Mouse (Mus musculus) limb, embryonic 11.5 days (tissue): Measurements from ENCODE around the gene Gm2042. TPM values are rescaled to one million over a fixed set of nuclear protein-coding genes. Genes with fewer than 3 reads are reported as not detected.
"Not testable (repeated sequence)": the region's sequence is repeated elsewhere in the genome, so short reads cannot be mapped to it uniquely, and the experiment has no call there.

Experiments used
- ATAC-seq: fragments of 200-750 bp; cut with Nextera tagmentation; 2 replicates; pipeline ENCODE4 v1.8.0; 2017; ENCODE audit warnings: low read depth; ENCODE audit not compliant: insufficient number of reproducible peaks, low FRiP score, low TSS enrichment
- DNase-seq: peaks from one replicate; pipeline ENCODE4 v3.0.0-alpha.2; 2015; ENCODE audit warnings: low spot score
- H3K27ac ChIP-seq: fragments of 300-500 bp; sonication (generic); replicated peaks from 2 replicates; pipeline ENCODE4 v1.5.1; 2014; ENCODE audit warnings: low read depth, mild to moderate bottlenecking, low read length
- H3K27me3 ChIP-seq: fragments of 300-500 bp; sonication (generic); 2 replicates; pipeline ENCODE4 v1.6.1; 2014; ENCODE audit warnings: mild to moderate bottlenecking, low read length, mixed read lengths; ENCODE audit not compliant: control insufficient read depth, insufficient read depth
- H3K36me3 ChIP-seq: fragments of 300-500 bp; sonication (generic); 2 replicates; pipeline ENCODE4 v1.6.1; 2014; ENCODE audit warnings: mild to moderate bottlenecking, low read length, moderate library complexity, mixed read lengths; ENCODE audit not compliant: control insufficient read depth, insufficient read depth
- H3K4me1 ChIP-seq: fragments of 300-500 bp; sonication (generic); 2 replicates; pipeline ENCODE4 v1.6.1; 2014; ENCODE audit warnings: low read length, mixed read lengths; ENCODE audit not compliant: control insufficient read depth, insufficient read depth
- H3K4me2 ChIP-seq: fragments of 300-500 bp; sonication (generic); 2 replicates; pipeline ENCODE4 v1.6.1; 2014; ENCODE audit warnings: low read depth, mild to moderate bottlenecking, moderate library complexity; ENCODE audit not compliant: severe bottlenecking
- H3K4me3 ChIP-seq: fragments of 300-500 bp; sonication (generic); 2 replicates; pipeline ENCODE4 v1.5.1; 2014; ENCODE audit warnings: low read depth, low read length
- H3K9ac ChIP-seq: fragments of 300-500 bp; sonication (generic); 2 replicates; pipeline ENCODE4 v1.6.1; 2014; ENCODE audit warnings: mild to moderate bottlenecking, low read length
- H3K9me3 ChIP-seq: fragments of 300-500 bp; sonication (generic); 2 replicates; pipeline ENCODE4 v1.6.1; 2016; ENCODE audit warnings: low read length; ENCODE audit not compliant: control insufficient read depth
- WGBS: fragments of 180-500 bp; shearing (Covaris S2); extraction: QIAGEN DNeasy Blood & Tissue Kit; methylation state at CpG from one replicate; pipeline ENCODE4 v1.1.7; 2014; 5-methylcytosine and 5-hydroxymethylcytosine counted together
- polyA plus RNA-seq: library from polyadenylated mRNA; unstranded; fragments of >200 nt; fragmentation: Nextera tagmentation; extraction: Ambion mirVana; gene quantifications from 2 replicates; pipeline ENCODE4 v1.2.1, GENCODE M21; 2014

Gm2042 gene
- polyA plus RNA-seq: not detected in 2 replicates

DNA sequence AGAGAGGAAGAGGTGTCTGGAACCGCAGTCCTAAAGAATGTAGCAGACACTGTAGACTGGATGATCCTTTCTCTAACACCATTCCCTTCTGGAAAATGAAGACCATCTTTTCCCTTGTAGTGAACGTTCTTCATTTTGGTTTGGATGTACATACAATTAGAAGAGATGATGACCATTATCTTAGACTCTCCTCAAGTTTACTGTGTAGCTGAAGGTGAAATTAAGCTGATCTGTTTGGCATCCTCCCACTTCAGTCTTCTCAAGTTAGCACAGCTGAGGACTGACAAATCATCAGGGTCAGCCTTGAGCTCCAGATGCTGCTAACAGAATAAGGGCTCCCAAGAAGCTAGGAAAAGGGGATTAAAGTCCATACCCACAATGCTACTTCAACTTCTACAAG is at the start of gene Gm2042:
Gm2042 (plus strand) TSS at position 301 of the 400 bp plus-strand sequence.
- not testable (repeated sequence) for H3K4me1 ChIP-seq, H3K4me3 ChIP-seq, H3K9me3 ChIP-seq, H3K27ac ChIP-seq, DNase-seq, ATAC-seq, H3K36me3 ChIP-seq, H3K4me2 ChIP-seq, H3K27me3 ChIP-seq, H3K9ac ChIP-seq
- 74% methylated on average over 2 of the region's 2 CpGs for WGBS

GRCm38 (mm10) chr12:87919721-87920120 is 34.2 kb upstream of the Gm2042 start, which contains the start of gene Gm2035:
TSS of gene Gm2035 (minus strand) at chr12:87919857.
- H3K4me3 ChIP-seq, H3K4me1 ChIP-seq, H3K27ac ChIP-seq, ATAC-seq, H3K9ac ChIP-seq, DNase-seq, H3K4me2 ChIP-seq, H3K9me3 ChIP-seq, H3K27me3 ChIP-seq, H3K36me3 ChIP-seq: not testable (repeated sequence)
- 86% methylated on average over 2 of the region's 2 CpGs for WGBS

GRCm38 (mm10) chr12:87984000-87984399 is 30.1 kb downstream of the Gm2042 start:
- H3K36me3 ChIP-seq, H3K9ac ChIP-seq, H3K9me3 ChIP-seq, H3K27me3 ChIP-seq, ATAC-seq, H3K27ac ChIP-seq, H3K4me1 ChIP-seq, DNase-seq, H3K4me2 ChIP-seq, H3K4me3 ChIP-seq: not testable (repeated sequence)

- H3K4me1 ChIP-seq: not testable (repeated sequence)
Measured at GRCm38 (mm10) chr12:88004118-88004517, 50.2 kb downstream of the Gm2042 start.

More at GRCm38 (mm10) chr12:88004118-88004517, 50.2 kb downstream of the Gm2042 start:
- 66% methylated on average over 3 of the region's 3 CpGs for WGBS
- H3K27ac ChIP-seq, H3K4me2 ChIP-seq, ATAC-seq, H3K4me3 ChIP-seq, H3K27me3 ChIP-seq, DNase-seq, H3K9me3 ChIP-seq, H3K36me3 ChIP-seq, H3K9ac ChIP-seq: not testable (repeated sequence)

Other genes starting within 250 kb of the Gm2042 start
- gene Gm21319, start 178.3 kb upstream of the Gm2042 start, polyA plus RNA-seq: not detected in 2 replicates
- not detected in 2 replicates for gene Gm21936, start 158.6 kb upstream of the Gm2042 start, polyA plus RNA-seq
- not detected in 2 replicates for gene BB287469, start 137.5 kb upstream of the Gm2042 start, polyA plus RNA-seq
- not detected in 2 replicates for gene Gm2001, start 111.7 kb upstream of the Gm2042 start, polyA plus RNA-seq
- gene Gm2016, start 80.0 kb upstream of the Gm2042 start, polyA plus RNA-seq: not detected in 2 replicates
- gene Gm2022, start 58.7 kb upstream of the Gm2042 start, polyA plus RNA-seq: not detected in 2 replicates
- not detected in 2 replicates for gene Gm2035, start 34.2 kb upstream of the Gm2042 start, polyA plus RNA-seq
- gene Gm2075, start 57.8 kb downstream of the Gm2042 start, polyA plus RNA-seq: not detected in 2 replicates
- not detected in 2 replicates for gene Gm6803, start 64.7 kb downstream of the Gm2042 start, polyA plus RNA-seq
- gene Gm2056, start 72.9 kb downstream of the Gm2042 start, polyA plus RNA-seq: not detected in 2 replicates
- not detected in 2 replicates for gene Gm16368, start 129.6 kb downstream of the Gm2042 start, polyA plus RNA-seq
- gene Gm10436, start 228.0 kb downstream of the Gm2042 start, polyA plus RNA-seq: not detected in 2 replicates